Mouse (Mus musculus): ENCODE data around the gene Hrh2.

- TF ChIP-seq CTCF (conservative IDR thresholded peaks at IDR 0.05; ENCODE audit: low read length), result no peak
- TF ChIP-seq POU5F1 (IDR thresholded peaks at IDR 0.05; ENCODE audit: borderline replicate concordance, low read length), result no peak
- TF ChIP-seq NANOG (IDR thresholded peaks at IDR 0.05; ENCODE audit: borderline replicate concordance, low read length), result no peak
These were observed 17.7 kb downstream of the Hrh2 start for GRCm38 (mm10) chr13:54209476-54210253.
